Mouse (Mus musculus): ENCODE data around the gene Gstp2. TPM values are rescaled to one million over a fixed set of nuclear protein-coding genes. Genes with fewer than 3 reads are reported as not detected.

Gene Gstp2
- total and polyA plus RNA-seq, 2 experiments from 2014 or later: 9.7 to 17.0 TPM

GRCm38 (mm10) chr19:4012432-4013022 is 33.3 kb downstream of the Gstp2 start, which contains the start of gene Ndufv1:
Ndufv1 (minus strand) TSS chr19:4012806.
- H3K4me1 ChIP-seq (ENCODE audit: control insufficient read depth, insufficient read depth): peaks cover 4% of the 10 kb centered on the region
- WGBS: 0% methylated on average over 45 of the region's 45 CpGs
- peak; percentile 80 for TF ChIP-seq EP300 (IDR thresholded peaks at IDR 0.05; ENCODE audit: low read depth)
- TF ChIP-seq CTCF (IDR thresholded peaks at IDR 0.05; ENCODE audit: low read depth): peak; percentile 91
- H3K27ac ChIP-seq (ENCODE audit: low read depth): peak within 1 kb of the TSS; percentile 94
- H3K9ac ChIP-seq (replicated peaks; ENCODE audit: low read depth, low read length): peak within 1 kb of the TSS; percentile 84
- H3K9me3 ChIP-seq (replicated peaks; ENCODE audit: control insufficient read depth, low read length): no peaks in the 10 kb centered on the region
- H3K27me3 ChIP-seq (ENCODE audit: control insufficient read depth, insufficient read depth, low read length): no peaks in the 10 kb centered on the region
- peak within 1 kb of the TSS; percentile 79 for H3K4me3 ChIP-seq (ENCODE audit: low read depth, low read length)
- peaks cover 37% of the 10 kb centered on the region for H3K36me3 ChIP-seq (replicated peaks; ENCODE audit: control insufficient read depth, insufficient read depth, low read length)
- H3K4me2 ChIP-seq (ENCODE audit: low read depth, low read length): peak within 1 kb of the TSS; percentile 69
- peak; percentile 99 for ATAC-seq (ENCODE audit: insufficient read depth, low read depth)
- DNase-seq (ENCODE audit: low spot score): peak; percentile 100

DNA sequence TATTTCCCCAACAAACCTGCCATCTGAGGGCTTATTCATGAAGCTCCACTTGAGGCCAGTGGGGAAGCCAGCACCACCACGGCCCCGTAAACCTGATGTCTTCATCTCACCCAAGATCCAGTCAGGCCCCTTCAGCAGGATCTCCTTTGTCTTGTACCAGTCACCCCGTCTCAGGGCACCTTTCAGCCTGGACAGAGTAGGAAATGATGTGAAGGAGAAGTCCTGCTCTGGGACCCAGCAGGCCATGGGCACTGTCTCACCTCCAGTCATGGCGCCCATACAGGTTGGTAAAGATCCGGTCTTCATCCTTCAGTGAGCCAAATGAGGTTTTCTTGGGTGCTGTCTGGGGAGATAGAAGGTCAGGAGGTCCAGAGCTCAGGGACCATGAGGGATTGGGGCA is 34.7 kb downstream of the Gstp2 start:
- no peak overlapping the region for H3K4me2 ChIP-seq (ENCODE audit: low read depth, low read length)
- no peaks in the 10 kb centered on the region for H3K27me3 ChIP-seq (ENCODE audit: control insufficient read depth, insufficient read depth, low read length)
- H3K27ac ChIP-seq (ENCODE audit: low read depth): no peak overlapping the region
- peaks cover 4% of the 10 kb centered on the region for H3K4me1 ChIP-seq (ENCODE audit: control insufficient read depth, insufficient read depth)
- WGBS: 92% methylated on average over 5 of the region's 5 CpGs
- no peak overlapping the region for H3K9ac ChIP-seq (replicated peaks; ENCODE audit: low read depth, low read length)
- H3K9me3 ChIP-seq (replicated peaks; ENCODE audit: control insufficient read depth, low read length): no peaks in the 10 kb centered on the region
- peaks cover 51% of the 10 kb centered on the region for H3K36me3 ChIP-seq (replicated peaks; ENCODE audit: control insufficient read depth, insufficient read depth, low read length)
- TF ChIP-seq EP300 (IDR thresholded peaks at IDR 0.05; ENCODE audit: low read depth): no peak
- TF ChIP-seq CTCF (IDR thresholded peaks at IDR 0.05; ENCODE audit: low read depth): no peak
- no peak for ATAC-seq (ENCODE audit: insufficient read depth, low read depth)
- no peak for DNase-seq (ENCODE audit: low spot score)
- no peak overlapping the region for H3K4me3 ChIP-seq (ENCODE audit: low read depth, low read length)

DNA sequence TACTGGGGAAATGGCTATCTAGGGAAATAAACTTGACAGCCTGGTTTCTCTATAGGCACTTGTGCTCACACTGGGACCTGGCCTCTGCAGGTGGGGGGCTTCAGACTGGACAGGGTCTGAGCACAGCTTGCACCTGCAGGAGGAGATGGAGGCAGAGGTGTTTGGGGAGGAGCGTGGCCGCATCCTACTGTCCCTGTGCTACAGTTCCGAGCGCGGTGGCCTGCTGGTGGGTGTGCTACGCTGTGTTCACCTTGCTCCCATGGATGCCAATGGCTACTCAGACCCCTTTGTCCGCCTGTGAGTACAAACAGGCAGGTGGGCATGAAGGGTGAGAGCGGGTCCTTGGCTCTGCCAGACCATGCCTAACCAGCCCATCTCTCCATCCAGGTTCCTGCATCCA is 39.9 kb downstream of the Gstp2 start:
- no peak overlapping the region for H3K4me2 ChIP-seq (ENCODE audit: low read depth, low read length)
- no peak overlapping the region for H3K9ac ChIP-seq (replicated peaks; ENCODE audit: low read depth, low read length)
- no peak for TF ChIP-seq EP300 (IDR thresholded peaks at IDR 0.05; ENCODE audit: low read depth)
- TF ChIP-seq CTCF (IDR thresholded peaks at IDR 0.05; ENCODE audit: low read depth): no peak
- H3K36me3 ChIP-seq (replicated peaks; ENCODE audit: control insufficient read depth, insufficient read depth, low read length): peaks cover 54% of the 10 kb centered on the region
- WGBS: 94% methylated on average over 8 of the region's 8 CpGs
- ATAC-seq (ENCODE audit: insufficient read depth, low read depth): no peak
- DNase-seq (ENCODE audit: low spot score): no peak
- no peak overlapping the region for H3K27ac ChIP-seq (ENCODE audit: low read depth)
- H3K9me3 ChIP-seq (replicated peaks; ENCODE audit: control insufficient read depth, low read length): no peaks in the 10 kb centered on the region
- H3K4me1 ChIP-seq (ENCODE audit: control insufficient read depth, insufficient read depth): peaks cover 33% of the 10 kb centered on the region
- no peak overlapping the region for H3K4me3 ChIP-seq (ENCODE audit: low read depth, low read length)
- H3K27me3 ChIP-seq (ENCODE audit: control insufficient read depth, insufficient read depth, low read length): no peaks in the 10 kb centered on the region

DNA sequence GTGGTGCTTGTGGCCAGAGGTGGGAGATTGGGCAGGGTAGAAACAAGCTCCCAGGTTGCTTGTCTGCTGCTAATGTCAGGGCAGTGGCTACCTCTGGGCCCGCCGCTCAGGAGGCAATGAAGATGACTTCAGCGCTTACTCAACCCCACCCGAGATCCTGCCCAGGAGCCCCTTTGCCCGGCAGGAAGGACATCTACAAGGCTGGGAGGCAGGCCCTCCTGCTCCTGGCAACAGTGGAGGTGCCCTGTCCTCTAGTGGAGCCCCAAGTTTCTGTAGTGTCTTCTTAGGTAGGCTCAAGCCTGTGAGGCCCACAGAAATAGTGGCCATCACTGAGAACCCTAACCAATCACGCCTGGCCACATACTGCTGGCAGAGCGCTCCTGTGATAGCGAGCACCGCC is 40.7 kb downstream of the Gstp2 start:
- Histone ChIP-seq H3K4me3 (ENCODE audit: low read depth, low read length) (no peak overlapping the region), H3K4me2 (ENCODE audit: low read depth, low read length) (no peak overlapping the region), H3K4me1 (ENCODE audit: control insufficient read depth, insufficient read depth) (peaks cover 34% of the 10 kb centered on the region), H3K27ac (ENCODE audit: low read depth) (peak overlapping the region; percentile 52), H3K36me3 (replicated peaks; ENCODE audit: control insufficient read depth, insufficient read depth, low read length) (peaks cover 45% of the 10 kb centered on the region), H3K9me3 (replicated peaks; ENCODE audit: control insufficient read depth, low read length) (no peaks in the 10 kb centered on the region), H3K9ac (replicated peaks; ENCODE audit: low read depth, low read length) (no peak overlapping the region), H3K27me3 (ENCODE audit: control insufficient read depth, insufficient read depth, low read length) (no peaks in the 10 kb centered on the region)
- 57% methylated on average over 9 of the region's 9 CpGs for WGBS
- no peak for DNase-seq (ENCODE audit: low spot score)
- no peak for ATAC-seq (ENCODE audit: insufficient read depth, low read depth)
- TF ChIP-seq CTCF (IDR thresholded peaks at IDR 0.05; ENCODE audit: low read depth) (no peak), EP300 (IDR thresholded peaks at IDR 0.05; ENCODE audit: low read depth) (no peak)

DNA sequence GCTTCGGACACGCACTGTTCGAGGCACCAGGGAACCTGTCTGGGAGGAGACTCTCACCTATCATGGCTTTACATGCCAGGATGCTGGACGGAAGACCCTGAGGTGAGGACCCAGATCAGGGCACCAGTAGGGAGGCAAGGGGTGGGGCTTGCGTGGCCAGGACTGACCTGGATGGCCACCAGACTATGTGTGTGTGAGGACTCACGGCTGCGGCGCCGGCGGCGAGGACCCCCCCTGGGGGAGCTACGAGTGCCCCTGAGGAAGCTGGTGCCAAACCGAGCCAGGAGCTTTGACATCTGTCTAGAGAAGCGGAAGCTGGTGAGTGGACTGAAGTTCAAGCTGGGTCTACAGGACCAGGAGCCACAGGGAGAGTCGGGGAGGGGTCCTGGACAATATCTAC is 41.5 kb downstream of the Gstp2 start:
- no peaks in the 10 kb centered on the region for H3K9me3 ChIP-seq (replicated peaks; ENCODE audit: control insufficient read depth, low read length)
- H3K27me3 ChIP-seq (ENCODE audit: control insufficient read depth, insufficient read depth, low read length): no peaks in the 10 kb centered on the region
- peak overlapping the region; percentile 12; the same call in 1 of the 2 replicates for H3K9ac ChIP-seq (replicated peaks; ENCODE audit: low read depth, low read length)
- ATAC-seq (ENCODE audit: insufficient read depth, low read depth) (no peak), DNase-seq (ENCODE audit: low spot score) (no peak)
- WGBS: 66% methylated on average over 15 of the region's 15 CpGs
- peak overlapping the region; percentile 49 for H3K4me2 ChIP-seq (ENCODE audit: low read depth, low read length)
- peak overlapping the region; percentile 25; the same call in 1 of the 2 replicates for H3K4me3 ChIP-seq (ENCODE audit: low read depth, low read length)
- peaks cover 37% of the 10 kb centered on the region for H3K36me3 ChIP-seq (replicated peaks; ENCODE audit: control insufficient read depth, insufficient read depth, low read length)
- peak overlapping the region; percentile 33; the same call in 1 of the 2 replicates for H3K27ac ChIP-seq (ENCODE audit: low read depth)
- H3K4me1 ChIP-seq (ENCODE audit: control insufficient read depth, insufficient read depth): peaks cover 39% of the 10 kb centered on the region
- TF ChIP-seq EP300 (IDR thresholded peaks at IDR 0.05; ENCODE audit: low read depth) (no peak), CTCF (IDR thresholded peaks at IDR 0.05; ENCODE audit: low read depth) (no peak)

GRCm38 (mm10) chr19:4003641-4004040 is 42.2 kb downstream of the Gstp2 start:
- 54% methylated on average over 12 of the region's 12 CpGs for WGBS
- peak overlapping the region; percentile 25 for H3K4me3 ChIP-seq (ENCODE audit: low read depth, low read length)
- H3K4me2 ChIP-seq (ENCODE audit: low read depth, low read length): peak overlapping the region; percentile 49

More at GRCm38 (mm10) chr19:4003641-4004040, 42.2 kb downstream of the Gstp2 start:
- TF ChIP-seq CTCF (IDR thresholded peaks at IDR 0.05; ENCODE audit: low read depth) (no peak), EP300 (IDR thresholded peaks at IDR 0.05; ENCODE audit: low read depth) (no peak)
- H3K4me1 ChIP-seq (ENCODE audit: control insufficient read depth, insufficient read depth): peaks cover 39% of the 10 kb centered on the region
- no peaks in the 10 kb centered on the region for H3K9me3 ChIP-seq (replicated peaks; ENCODE audit: control insufficient read depth, low read length)
- ATAC-seq (ENCODE audit: insufficient read depth, low read depth) (no peak), DNase-seq (ENCODE audit: low spot score) (no peak)
- peak overlapping the region; percentile 85 for H3K27ac ChIP-seq (ENCODE audit: low read depth)
- H3K9ac ChIP-seq (replicated peaks; ENCODE audit: low read depth, low read length): peak overlapping the region; percentile 31; the same call in 1 of the 2 replicates
- peaks cover 30% of the 10 kb centered on the region for H3K36me3 ChIP-seq (replicated peaks; ENCODE audit: control insufficient read depth, insufficient read depth, low read length)
- H3K27me3 ChIP-seq (ENCODE audit: control insufficient read depth, insufficient read depth, low read length): no peaks in the 10 kb centered on the region
